27 mouse cellular contexts compared by ENCODE assay signal in genomic region chr9:121909635-121910034, GRCm38 (mm10). TPM values are rescaled to one million over a fixed set of nuclear protein-coding genes. Genes with fewer than 3 reads are reported as not detected.
A peak's percentile ranks its signal among the peaks of the same experiment; 100 is the strongest.
DNase-seq lines count a peak whose midpoint lies in the region; ATAC-seq lines count a peak whose summit lies in the region.
"Had no signal": no experiment of that assay in that cellular context is flagged by ENCODE, and none has a peak within 500 bp of the region (broad histone marks: within the 10 kb centered on the region; RNA-seq: fewer than 3 reads in every experiment).

No protein-coding gene starts in this region.

- no peaks in the 10 kb centered on the region; the same call in 1 of the 2 replicates for H3K4me1 ChIP-seq in liver, embryonic 16.5 days (ENCODE audit: control insufficient read depth, low read depth, low read length)
- H3K4me1 ChIP-seq: embryonic facial prominence, embryonic 12.5 days; midbrain, embryonic 13.5 days; neural tube, embryonic 15.5 days had no signal

- 0 out of 2 replicates have a peak, but pooled peaks have one; percentile 10 for ATAC-seq in liver, embryonic 16.5 days (ENCODE audit: low read depth)
- ATAC-seq: forebrain, embryonic 16.5 days; intestine, embryonic 16.5 days; midbrain, embryonic 13.5 days had no signal

- no peak overlapping the region for H3K4me2 ChIP-seq in liver, embryonic 16.5 days (ENCODE audit: low read depth, low read length)
- H3K4me2 ChIP-seq: embryonic facial prominence, embryonic 12.5 days; hindbrain, embryonic 14.5 days; liver, embryonic 15.5 days; midbrain, embryonic 13.5 days; neural tube, embryonic 15.5 days had no signal

- WGBS in liver, embryonic 16.5 days (ENCODE audit: insufficient replicate concordance) = 19% methylated on average over 6 of the region's 6 CpGs

- H3K27me3 ChIP-seq in liver, embryonic 16.5 days (ENCODE audit: control insufficient read depth, insufficient read depth, low read depth, low read length) = no peaks in the 10 kb centered on the region
- no peaks in the 10 kb centered on the region for H3K27me3 ChIP-seq in splenic B cell, adult 2 months (ENCODE audit: control insufficient read depth, insufficient read depth, low read length, poor library complexity, severe bottlenecking)
- H3K27me3 ChIP-seq: embryonic facial prominence, embryonic 12.5 days; liver, embryonic 15.5 days; midbrain, embryonic 13.5 days; neural tube, embryonic 15.5 days had no signal

- H3K9ac ChIP-seq in liver, embryonic 16.5 days (ENCODE audit: low read depth, low read length) = no peak overlapping the region
- H3K9ac ChIP-seq: embryonic facial prominence, embryonic 12.5 days; hindbrain, embryonic 14.5 days; liver, embryonic 15.5 days; midbrain, embryonic 13.5 days; neural tube, embryonic 15.5 days had no signal

- H3K27ac ChIP-seq in liver, embryonic 16.5 days (ENCODE audit: low read length) = no peak overlapping the region
- H3K27ac ChIP-seq: embryonic facial prominence, embryonic 12.5 days; gastrocnemius, adult 2 months; heart, adult 2 months; hindbrain, embryonic 14.5 days; liver, embryonic 15.5 days; midbrain, embryonic 13.5 days; neural tube, embryonic 15.5 days; stomach, postnatal 0 days had no signal

- H3K4me3 ChIP-seq in liver, embryonic 16.5 days (ENCODE audit: low read depth, low read length) = no peak overlapping the region
- H3K4me3 ChIP-seq: embryonic facial prominence, embryonic 12.5 days; gastrocnemius, adult 2 months; heart, adult 2 months; liver, embryonic 15.5 days; midbrain, embryonic 13.5 days; myocyte; neural tube, embryonic 15.5 days had no signal

- H3K36me3 ChIP-seq in liver, embryonic 16.5 days (ENCODE audit: control insufficient read depth, insufficient read depth) = no peaks in the 10 kb centered on the region
- H3K36me3 ChIP-seq in splenic B cell, adult 2 months (ENCODE audit: control insufficient read depth, insufficient read depth, low read length, poor library complexity, severe bottlenecking) = no peaks in the 10 kb centered on the region
- H3K36me3 ChIP-seq: embryonic facial prominence, embryonic 12.5 days; liver, embryonic 15.5 days; midbrain, embryonic 13.5 days; neural tube, embryonic 15.5 days had no signal

- H3K9me3 ChIP-seq in liver, embryonic 16.5 days (replicated peaks; ENCODE audit: control insufficient read depth, low read length) = no peaks in the 10 kb centered on the region
- H3K9me3 ChIP-seq: embryonic facial prominence, embryonic 12.5 days; liver, embryonic 15.5 days; midbrain, embryonic 13.5 days; neural tube, embryonic 15.5 days had no signal

- DNase-seq in adrenal gland, adult 2 months = peak; percentile 1
- DNase-seq in adrenal gland, adult 8-10 months = no peak
- peak; percentile 29 for DNase-seq in testis, postnatal 10 days (ENCODE audit: low spot score)
- no peak for DNase-seq in testis, postnatal 14 days (ENCODE audit: low spot score)
- DNase-seq in splenic B cell, adult 2 months (ENCODE audit: low read depth, low spot score) = peak; percentile 71
- no peak for DNase-seq in left cerebral cortex, adult 18-20 months (ENCODE audit: low spot score in 2 of 2)
- no peak for DNase-seq in gastrocnemius, adult 18-20 months (ENCODE audit: low spot score)
- DNase-seq: cerebellum, adult 8-10 months; gastrocnemius, adult 2 months; heart, postnatal 10 days; lung, postnatal 14 days; thymus, postnatal 4 days had no signal

RNA-seq across cellular contexts. Expression of gene Cyp8b1, which starts 6.5 kb away (rescaled TPM):
- total RNA-seq in adrenal gland, adult 2 months (2021) = under 1 TPM; 0.48 to 0.84 TPM
- 0.32 and 1.00 TPM in 2 replicates for polyA plus RNA-seq in adrenal gland, adult 2 months (2012; rRNA removed)
- under 1 TPM; 0.54 to 0.84 (median 0.72) TPM for total RNA-seq in adrenal gland, adult 8-10 months (2022)
- 13.0 and 19.0 TPM in 2 replicates for polyA plus RNA-seq in liver, embryonic 16.5 days (2015; fragmentation: Nextera tagmentation; extraction: Ambion mirVana)
- total RNA-seq in left cerebral cortex, adult 18-20 months (2021) = not detected
- total RNA-seq in gastrocnemius, adult 18-20 months (2021) = not detected
- total RNA-seq: gastrocnemius, adult 2 months; heart, adult 2 months; heart, postnatal 10 days; layer of hippocampus, adult 18-20 months had no signal
- polyA plus RNA-seq: cortical plate, adult 2 months; embryonic facial prominence, embryonic 12.5 days; forebrain, embryonic 16.5 days; hindbrain, embryonic 14.5 days; intestine, embryonic 16.5 days; kidney, embryonic 16.5 days; limb, embryonic 11.5 days; midbrain, embryonic 13.5 days; myocyte; neural tube, embryonic 15.5 days had no signal

RNA-seq across cellular contexts. Expression of gene Ackr2, which starts 11.5 kb away (rescaled TPM):
- 1 to 10 TPM; 1.2 to 1.4 TPM for total RNA-seq in adrenal gland, adult 2 months (2021)
- 0.77 and 0.92 TPM in 2 replicates for polyA plus RNA-seq in adrenal gland, adult 2 months (2012; rRNA removed)
- total RNA-seq in adrenal gland, adult 8-10 months (2022) = 1 to 10 TPM in 1 of 4 experiments, under 1 TPM in 3; 0.77 to 2.1 (median 0.88) TPM
- 0.43 and 0.72 TPM in 2 replicates for polyA plus RNA-seq in liver, embryonic 16.5 days (2015; fragmentation: Nextera tagmentation; extraction: Ambion mirVana)
- 1 to 10 TPM; 5.9 to 9.5 TPM for total RNA-seq in left cerebral cortex, adult 18-20 months (2021)
- 1 to 10 TPM in 1 of 2 experiments, under 1 TPM in 1; 0.64 to 1.8 TPM for total RNA-seq in gastrocnemius, adult 18-20 months (2021)

RNA-seq across cellular contexts. Expression of gene Fam198a, which starts 41.2 kb away (rescaled TPM):
- 1 to 10 TPM in 1 of 2 experiments, under 1 TPM in 1; 0.78 to 1.6 TPM for total RNA-seq in adrenal gland, adult 2 months (2021)
- 0.87 and 1.5 TPM in 2 replicates for polyA plus RNA-seq in adrenal gland, adult 2 months (2012; rRNA removed)
- total RNA-seq in adrenal gland, adult 8-10 months (2022) = 1 to 10 TPM; 1.8 to 2.7 (median 2.3) TPM
- polyA plus RNA-seq in liver, embryonic 16.5 days (2015; fragmentation: Nextera tagmentation; extraction: Ambion mirVana) = 0.40 and 0.76 TPM in 2 replicates
- total RNA-seq in left cerebral cortex, adult 18-20 months (2021) = 1 to 10 TPM; 5.4 to 7.5 TPM
- under 1 TPM; 0.62 to 0.71 TPM for total RNA-seq in gastrocnemius, adult 18-20 months (2021)

RNA-seq across cellular contexts. Expression of gene Higd1a, which starts 51.5 kb away (rescaled TPM):
- 100 to 1,000 TPM in 1 of 2 experiments, 10 to 100 TPM in 1; 44.6 to 103 TPM for total RNA-seq in adrenal gland, adult 2 months (2021)
- polyA plus RNA-seq in adrenal gland, adult 2 months (2012; rRNA removed) = 15.4 and 20.8 TPM in 2 replicates
- 100 to 1,000 TPM in 1 of 4 experiments, 10 to 100 TPM in 3; 86.5 to 102 (median 87.4) TPM for total RNA-seq in adrenal gland, adult 8-10 months (2022)
- polyA plus RNA-seq in liver, embryonic 16.5 days (2015; fragmentation: Nextera tagmentation; extraction: Ambion mirVana) = 114 and 136 TPM in 2 replicates
- 100 to 1,000 TPM in 1 of 2 experiments, 10 to 100 TPM in 1; 96.5 to 107 TPM for total RNA-seq in left cerebral cortex, adult 18-20 months (2021)
- total RNA-seq in gastrocnemius, adult 18-20 months (2021) = 10 to 100 TPM; 82.9 to 95.7 TPM

Comparison
In these comparisons a context has a peak if more than half of its experiments do, and no peak if none do; other contexts are left out.
1. DNase-seq: peak in adrenal gland, adult 2 months (single experiment), testis, postnatal 10 days (single experiment) and splenic B cell, adult 2 months (single experiment); none in adrenal gland, adult 8-10 months (single experiment), testis, postnatal 14 days (single experiment), left cerebral cortex, adult 18-20 months (0 of 2) and gastrocnemius, adult 18-20 months (single experiment).